Mouse (Mus musculus): ENCODE measurements at regions not wholly inside any gene's neighbourhood (a gene's known extent, or its start where the extent isn't known, plus 50 kb on each side); places are given as distances from the start of the nearest gene placed in this dataset.
"Not testable (repeated sequence)": the region's sequence is repeated elsewhere in the genome, so short reads cannot be mapped to it uniquely, and the experiment has no call there.

DNA sequence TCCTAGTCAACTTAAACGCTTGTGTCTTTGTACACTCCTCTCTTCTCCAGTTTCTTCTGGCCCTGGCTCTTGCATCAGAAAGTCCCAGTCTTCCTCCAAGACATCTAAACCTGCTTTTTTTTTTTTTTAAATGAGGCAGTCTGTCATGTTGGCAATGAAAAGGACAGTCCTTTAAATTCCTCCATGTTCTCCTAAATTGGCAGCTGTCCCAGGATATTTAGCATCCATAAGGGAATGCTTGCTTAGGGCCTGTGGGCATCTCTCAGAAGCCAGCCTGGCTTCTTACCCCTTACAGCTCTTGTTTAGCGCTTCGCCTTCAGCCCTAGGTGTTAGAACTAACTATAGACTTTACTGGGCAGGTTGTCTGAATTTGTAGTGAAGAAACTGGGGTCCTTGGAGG lies 311.2 kb downstream of the Eipr1 start:
- Histone ChIP-seq H3K27ac (ENCODE audit: low read length) (no peak overlapping the region), H3K4me1 (ENCODE audit: control insufficient read depth, insufficient read depth, low read length) (peaks cover 6% of the 10 kb centered on the region; the same call in 1 of the 2 replicates)
- WGBS = 73% methylated on average over 3 of the region's 3 CpGs

GRCm38 (mm10) chr12:29068180-29068579 lies 316.6 kb downstream of the Eipr1 start:
- Histone ChIP-seq H3K27ac (ENCODE audit: low read length) (no peak overlapping the region), H3K4me3 (ENCODE audit: low read depth, low read length) (no peak overlapping the region), H3K4me1 (ENCODE audit: control insufficient read depth, insufficient read depth, low read length) (no peaks in the 10 kb centered on the region), H3K4me2 (ENCODE audit: low read length) (no peak overlapping the region), H3K9me3 (replicated peaks; ENCODE audit: control insufficient read depth, low read length, poor library complexity, severe bottlenecking) (no peaks in the 10 kb centered on the region), H3K36me3 (ENCODE audit: control insufficient read depth, insufficient read depth, low read length) (no peaks in the 10 kb centered on the region), H3K9ac (ENCODE audit: low read depth, low read length) (no peak overlapping the region), H3K27me3 (ENCODE audit: control insufficient read depth, insufficient read depth, low read depth, low read length) (no peaks in the 10 kb centered on the region)
- ATAC-seq = peak; percentile 72
- WGBS = 29% methylated on average over 5 of the region's 5 CpGs

More for the DNA sequence above, 311.2 kb downstream of the Eipr1 start:
- H3K9me3 ChIP-seq (replicated peaks; ENCODE audit: control insufficient read depth, low read length, poor library complexity, severe bottlenecking) = no peaks in the 10 kb centered on the region
- no peak overlapping the region for H3K9ac ChIP-seq (ENCODE audit: low read depth, low read length)
- no peaks in the 10 kb centered on the region for H3K36me3 ChIP-seq (ENCODE audit: control insufficient read depth, insufficient read depth, low read length)
- H3K4me3 ChIP-seq (ENCODE audit: low read depth, low read length) = no peak overlapping the region
- no peak overlapping the region for H3K4me2 ChIP-seq (ENCODE audit: low read length)
- ATAC-seq = no peak
- H3K27me3 ChIP-seq (ENCODE audit: control insufficient read depth, insufficient read depth, low read depth, low read length) = no peaks in the 10 kb centered on the region

DNA sequence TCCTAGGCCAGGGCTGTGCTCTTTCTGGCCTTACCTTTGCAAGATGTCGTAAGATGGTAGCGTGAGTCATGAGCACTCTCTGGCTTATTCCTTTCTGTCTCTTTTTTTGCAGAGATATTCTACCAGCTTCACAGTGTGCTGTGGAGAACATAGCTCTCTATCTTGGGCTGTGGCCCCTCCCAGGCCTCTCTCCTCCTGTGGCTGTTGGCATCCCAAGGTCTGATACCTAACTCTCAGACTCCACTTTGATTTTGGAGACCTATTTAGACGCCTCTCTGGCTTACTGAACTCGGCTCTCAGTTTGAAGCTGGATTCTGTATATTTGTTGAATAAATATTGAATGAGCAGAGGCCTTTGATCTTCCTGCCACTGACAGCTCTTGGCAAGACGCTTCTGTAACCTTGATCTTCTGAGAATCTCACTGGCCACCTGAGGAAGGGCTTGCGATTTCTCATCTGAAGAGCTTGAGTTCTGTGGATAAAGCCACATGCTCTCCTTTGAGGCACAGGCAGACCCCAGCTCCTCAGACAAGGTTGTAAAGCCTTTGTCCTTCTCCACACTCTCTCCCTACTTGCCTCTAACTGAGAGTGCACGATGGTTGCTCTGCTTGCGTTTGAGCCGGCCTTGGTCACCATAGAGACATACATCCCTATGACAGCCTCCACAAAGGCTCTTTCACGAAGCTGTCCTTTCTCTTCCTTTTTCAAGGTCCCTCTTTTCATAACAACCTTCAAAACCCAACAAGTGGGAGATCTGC lies 323.7 kb downstream of the Eipr1 start:
- peak; percentile 67 for ATAC-seq
- Histone ChIP-seq H3K27me3 (ENCODE audit: control insufficient read depth, insufficient read depth, low read depth, low read length) (no peaks in the 10 kb centered on the region), H3K4me2 (ENCODE audit: low read length) (no peak overlapping the region), H3K4me1 (ENCODE audit: control insufficient read depth, insufficient read depth, low read length) (peaks cover 8% of the 10 kb centered on the region), H3K36me3 (ENCODE audit: control insufficient read depth, insufficient read depth, low read length) (no peaks in the 10 kb centered on the region), H3K9me3 (replicated peaks; ENCODE audit: control insufficient read depth, low read length, poor library complexity, severe bottlenecking) (no peaks in the 10 kb centered on the region), H3K27ac (ENCODE audit: low read length) (peak overlapping the region; percentile 60), H3K9ac (ENCODE audit: low read depth, low read length) (no peak overlapping the region), H3K4me3 (ENCODE audit: low read depth, low read length) (no peak overlapping the region)
- WGBS = 47% methylated on average over 10 of the region's 10 CpGs

- no peak overlapping the region for H3K4me3 ChIP-seq (ENCODE audit: low read depth, low read length)
- no peaks in the 10 kb centered on the region for H3K36me3 ChIP-seq (ENCODE audit: control insufficient read depth, insufficient read depth, low read length)
- 52% methylated on average over 1 of the region's 1 CpGs for WGBS
- peaks cover 8% of the 10 kb centered on the region for H3K4me1 ChIP-seq (ENCODE audit: control insufficient read depth, insufficient read depth, low read length)
- no peak overlapping the region for H3K4me2 ChIP-seq (ENCODE audit: low read length)
- ATAC-seq = no peak
- H3K9me3 ChIP-seq (replicated peaks; ENCODE audit: control insufficient read depth, low read length, poor library complexity, severe bottlenecking) = no peaks in the 10 kb centered on the region
- H3K27ac ChIP-seq (ENCODE audit: low read length) = 0 out of 2 replicates have a peak overlapping the region, but pooled peaks have one; percentile 60
- H3K9ac ChIP-seq (ENCODE audit: low read depth, low read length) = no peak overlapping the region
- no peaks in the 10 kb centered on the region for H3K27me3 ChIP-seq (ENCODE audit: control insufficient read depth, insufficient read depth, low read depth, low read length)
Observed at GRCm38 (mm10) chr12:29076606-29077005, 325.0 kb downstream of the Eipr1 start.

- 93% methylated on average over 1 of the region's 1 CpGs for WGBS
- no peaks in the 10 kb centered on the region for H3K36me3 ChIP-seq (ENCODE audit: control insufficient read depth, insufficient read depth, low read length)
- H3K27me3 ChIP-seq (ENCODE audit: control insufficient read depth, insufficient read depth, low read depth, low read length) = no peaks in the 10 kb centered on the region
- no peak overlapping the region for H3K9ac ChIP-seq (ENCODE audit: low read depth, low read length)
- no peak overlapping the region for H3K4me3 ChIP-seq (ENCODE audit: low read depth, low read length)
- no peaks in the 10 kb centered on the region for H3K9me3 ChIP-seq (replicated peaks; ENCODE audit: control insufficient read depth, low read length, poor library complexity, severe bottlenecking)
- no peak overlapping the region for H3K4me2 ChIP-seq (ENCODE audit: low read length)
- peaks cover 12% of the 10 kb centered on the region for H3K4me1 ChIP-seq (ENCODE audit: control insufficient read depth, insufficient read depth, low read length)
- ATAC-seq = no peak
- no peak overlapping the region for H3K27ac ChIP-seq (ENCODE audit: low read length)
Observed at GRCm38 (mm10) chr12:29079011-29079410, 327.4 kb downstream of the Eipr1 start.

- 67% methylated on average over 13 of the region's 13 CpGs for WGBS
- Histone ChIP-seq H3K36me3 (ENCODE audit: control insufficient read depth, insufficient read depth, low read length) (no peaks in the 10 kb centered on the region), H3K4me1 (ENCODE audit: control insufficient read depth, insufficient read depth, low read length) (peaks cover 4% of the 10 kb centered on the region; the same call in 1 of the 2 replicates), H3K4me2 (ENCODE audit: low read length) (no peak overlapping the region), H3K9me3 (replicated peaks; ENCODE audit: control insufficient read depth, low read length, poor library complexity, severe bottlenecking) (no peaks in the 10 kb centered on the region), H3K27ac (ENCODE audit: low read length) (peak overlapping the region; percentile 58; the same call in 1 of the 2 replicates), H3K9ac (ENCODE audit: low read depth, low read length) (no peak overlapping the region), H3K4me3 (ENCODE audit: low read depth, low read length) (no peak overlapping the region), H3K27me3 (ENCODE audit: control insufficient read depth, insufficient read depth, low read depth, low read length) (no peaks in the 10 kb centered on the region)
- 0 out of 2 replicates have a peak, but pooled peaks have one; percentile 36 for ATAC-seq
Observed at GRCm38 (mm10) chr12:29083426-29084221, 332.0 kb downstream of the Eipr1 start.

DNA sequence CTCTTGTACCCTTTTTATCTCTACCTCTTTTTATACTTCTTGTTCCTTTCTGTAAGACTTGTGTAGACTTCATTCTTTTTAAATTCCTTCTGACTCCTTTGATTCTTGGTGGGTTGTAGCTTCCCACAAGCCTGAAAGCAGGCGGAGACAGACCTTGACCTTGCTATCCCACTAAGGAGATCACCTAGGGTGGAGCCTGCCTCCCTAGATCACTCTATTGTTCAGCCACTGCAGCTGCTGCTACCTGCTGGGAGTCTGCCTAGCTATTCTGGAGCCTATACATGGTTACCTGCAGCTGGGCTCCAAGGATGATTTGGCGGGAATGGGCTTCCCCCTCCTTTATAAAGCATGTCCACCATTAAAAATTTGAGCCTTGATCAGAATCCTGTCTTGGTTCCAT lies 335.6 kb downstream of the Eipr1 start:
- not testable (repeated sequence) for H3K9me3 ChIP-seq (replicated peaks; ENCODE audit: control insufficient read depth, low read length, poor library complexity, severe bottlenecking); H3K27me3 ChIP-seq (ENCODE audit: control insufficient read depth, insufficient read depth, low read depth, low read length); H3K4me2 ChIP-seq (ENCODE audit: low read length); H3K27ac ChIP-seq (ENCODE audit: low read length); H3K4me3 ChIP-seq (ENCODE audit: low read depth, low read length); H3K9ac ChIP-seq (ENCODE audit: low read depth, low read length); H3K36me3 ChIP-seq (ENCODE audit: control insufficient read depth, insufficient read depth, low read length); ATAC-seq
- peaks cover 11% of the 10 kb centered on the region for H3K4me1 ChIP-seq (ENCODE audit: control insufficient read depth, insufficient read depth, low read length)
- 70% methylated on average over 2 of the region's 2 CpGs for WGBS

GRCm38 (mm10) chr12:29089634-29090033 lies 338.0 kb downstream of the Eipr1 start:
- peaks cover 7% of the 10 kb centered on the region for H3K4me1 ChIP-seq (ENCODE audit: control insufficient read depth, insufficient read depth, low read length)
- H3K9ac ChIP-seq (ENCODE audit: low read depth, low read length) = 0 out of 2 replicates have a peak overlapping the region, but pooled peaks have one; percentile 11
- WGBS = 58% methylated on average over 3 of the region's 3 CpGs
- ATAC-seq = 0 out of 2 replicates have a peak, but pooled peaks have one; percentile 36
- H3K36me3 ChIP-seq (ENCODE audit: control insufficient read depth, insufficient read depth, low read length) = no peaks in the 10 kb centered on the region
- peak overlapping the region; percentile 58 for H3K27ac ChIP-seq (ENCODE audit: low read length)
- no peak overlapping the region for H3K4me3 ChIP-seq (ENCODE audit: low read depth, low read length)
- H3K4me2 ChIP-seq (ENCODE audit: low read length) = no peak overlapping the region
- H3K27me3 ChIP-seq (ENCODE audit: control insufficient read depth, insufficient read depth, low read depth, low read length) = no peaks in the 10 kb centered on the region
- no peaks in the 10 kb centered on the region for H3K9me3 ChIP-seq (replicated peaks; ENCODE audit: control insufficient read depth, low read length, poor library complexity, severe bottlenecking)

DNA sequence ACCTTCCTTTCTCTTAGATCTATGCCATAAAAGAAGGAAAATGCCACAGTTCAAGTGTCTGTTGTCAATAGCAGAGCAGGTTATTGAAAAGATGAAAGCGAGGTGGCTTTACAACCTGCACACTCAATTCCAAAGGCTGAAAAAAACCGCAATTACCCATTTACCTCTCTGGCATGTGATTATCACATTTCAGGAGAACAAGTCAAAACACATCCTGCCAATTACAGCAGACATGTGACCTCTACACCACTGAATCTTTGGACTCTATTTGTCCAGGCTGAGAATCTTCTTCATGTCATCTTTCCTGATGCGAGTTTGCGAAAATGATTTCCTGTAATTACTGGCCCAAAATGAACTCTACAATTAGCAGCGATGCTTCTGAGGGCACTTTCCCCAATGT lies 338.8 kb downstream of the Eipr1 start:
- Histone ChIP-seq H3K9me3 (replicated peaks; ENCODE audit: control insufficient read depth, low read length, poor library complexity, severe bottlenecking) (no peaks in the 10 kb centered on the region), H3K9ac (ENCODE audit: low read depth, low read length) (no peak overlapping the region), H3K27me3 (ENCODE audit: control insufficient read depth, insufficient read depth, low read depth, low read length) (no peaks in the 10 kb centered on the region), H3K27ac (ENCODE audit: low read length) (no peak overlapping the region), H3K36me3 (ENCODE audit: control insufficient read depth, insufficient read depth, low read length) (no peaks in the 10 kb centered on the region), H3K4me3 (ENCODE audit: low read depth, low read length) (no peak overlapping the region), H3K4me1 (ENCODE audit: control insufficient read depth, insufficient read depth, low read length) (peaks cover 15% of the 10 kb centered on the region), H3K4me2 (ENCODE audit: low read length) (no peak overlapping the region)
- ATAC-seq = 0 out of 2 replicates have a peak, but pooled peaks have one; percentile 7
- WGBS = 73% methylated on average over 5 of the region's 5 CpGs

Measured in midbrain, embryonic 16.5 days (tissue).